Mouse (Mus musculus) liver, embryonic 16.5 days (tissue): Measurements from ENCODE around the gene Ccdc82. TPM values are rescaled to one million over a fixed set of nuclear protein-coding genes. Genes with fewer than 3 reads are reported as not detected.

Experiments used
- ATAC-seq: fragments of 200-750 bp; cut with Nextera tagmentation; 2 replicates; pipeline ENCODE4 v1.8.0; 2017; ENCODE audit warnings: low read depth, mild to moderate bottlenecking, moderate number of reproducible peaks, moderate library complexity
- H3K27ac ChIP-seq: fragments of 300-500 bp; sonication (generic); 2 replicates; pipeline ENCODE4 v1.5.1; 2014; ENCODE audit warnings: mild to moderate bottlenecking, low read length
- H3K27me3 ChIP-seq: fragments of 300-500 bp; sonication (generic); 2 replicates; pipeline ENCODE4 v1.6.1; 2014; ENCODE audit warnings: low read depth, low read length, mixed read lengths; ENCODE audit not compliant: control insufficient read depth, insufficient read depth
- H3K36me3 ChIP-seq: fragments of 300-500 bp; sonication (generic); 2 replicates; pipeline ENCODE4 v1.6.1; 2014; ENCODE audit warnings: mild to moderate bottlenecking; ENCODE audit not compliant: control insufficient read depth, insufficient read depth
- H3K4me1 ChIP-seq: fragments of 300-500 bp; sonication (generic); 2 replicates; pipeline ENCODE4 v1.6.1; 2014; ENCODE audit warnings: low read depth, low read length, mixed read lengths; ENCODE audit not compliant: control insufficient read depth
- H3K4me2 ChIP-seq: fragments of 300-500 bp; sonication (generic); 2 replicates; pipeline ENCODE4 v1.6.1; 2014; ENCODE audit warnings: low read depth, low read length, mixed read lengths
- H3K4me3 ChIP-seq: fragments of 300-500 bp; sonication (generic); 2 replicates; pipeline ENCODE4 v1.5.1; 2014; ENCODE audit warnings: low read depth, mild to moderate bottlenecking, low read length
- H3K9ac ChIP-seq: fragments of 300-500 bp; sonication (generic); 2 replicates; pipeline ENCODE4 v1.6.1; 2014; ENCODE audit warnings: low read depth, low read length
- H3K9me3 ChIP-seq: fragments of 300-500 bp; sonication (generic); replicated peaks from 2 replicates; pipeline ENCODE4 v1.6.1; 2016; ENCODE audit warnings: low read length; ENCODE audit not compliant: control insufficient read depth
- WGBS: fragments of 180-500 bp; shearing (Covaris S2); extraction: QIAGEN DNeasy Blood & Tissue Kit; methylation state at CpG from one replicate; pipeline ENCODE4 v1.1.7; 2014; ENCODE audit not compliant: insufficient replicate concordance; 5-methylcytosine and 5-hydroxymethylcytosine counted together
- polyA plus RNA-seq: library from polyadenylated mRNA; unstranded; fragments of >200 nt; fragmentation: Nextera tagmentation; extraction: Ambion mirVana; gene quantifications from 2 replicates; pipeline ENCODE4 v1.2.1, GENCODE M21; 2015

Ccdc82 gene
- polyA plus RNA-seq, 1 experiment from 2014 or later, result 8.8 TPM

GRCm38 (mm10) chr9:13315393-13315792 is 68.6 kb downstream of the Ccdc82 start:
- WGBS, result 57% methylated on average over 5 of the region's 5 CpGs
- no peak overlapping the region for H3K4me3 ChIP-seq
- H3K27ac ChIP-seq, result no peak overlapping the region
- H3K9ac ChIP-seq, result no peak overlapping the region
- H3K27me3 ChIP-seq, result no peaks in the 10 kb centered on the region
- H3K9me3 ChIP-seq, result no peaks in the 10 kb centered on the region
- ATAC-seq, result no peak
- no peaks in the 10 kb centered on the region for H3K36me3 ChIP-seq
- no peak overlapping the region for H3K4me2 ChIP-seq
- no peaks in the 10 kb centered on the region for H3K4me1 ChIP-seq

- Histone ChIP-seq H3K4me1 (no peaks in the 10 kb centered on the region), H3K9me3 (no peaks in the 10 kb centered on the region), H3K27me3 (no peaks in the 10 kb centered on the region), H3K9ac (no peak overlapping the region), H3K4me3 (no peak overlapping the region), H3K4me2 (no peak overlapping the region), H3K27ac (no peak overlapping the region), H3K36me3 (no peaks in the 10 kb centered on the region)
- WGBS, result 57% methylated on average over 2 of the region's 2 CpGs
- no peak for ATAC-seq
These were observed 72.8 kb downstream of the Ccdc82 start for GRCm38 (mm10) chr9:13319566-13319965.

- Histone ChIP-seq H3K9me3 (no peaks in the 10 kb centered on the region), H3K27ac (no peak overlapping the region), H3K36me3 (no peaks in the 10 kb centered on the region), H3K27me3 (no peaks in the 10 kb centered on the region), H3K4me3 (no peak overlapping the region), H3K9ac (no peak overlapping the region), H3K4me2 (no peak overlapping the region), H3K4me1 (no peaks in the 10 kb centered on the region)
- no peak for ATAC-seq
- 46% methylated on average over 5 of the region's 5 CpGs for WGBS
These were observed 74.1 kb downstream of the Ccdc82 start for GRCm38 (mm10) chr9:13320800-13321364.

GRCm38 (mm10) chr9:13323074-13323473 is 76.3 kb downstream of the Ccdc82 start:
- Histone ChIP-seq H3K27me3 (no peaks in the 10 kb centered on the region), H3K9me3 (no peaks in the 10 kb centered on the region), H3K36me3 (no peaks in the 10 kb centered on the region), H3K4me3 (no peak overlapping the region), H3K4me2 (no peak overlapping the region), H3K27ac (no peak overlapping the region), H3K4me1 (no peaks in the 10 kb centered on the region), H3K9ac (no peak overlapping the region)
- ATAC-seq, result no peak
- WGBS, result 38% methylated on average over 2 of the region's 2 CpGs

GRCm38 (mm10) chr9:13323612-13324011 is 76.9 kb downstream of the Ccdc82 start:
- no peaks in the 10 kb centered on the region for H3K27me3 ChIP-seq
- no peak overlapping the region for H3K27ac ChIP-seq
- H3K9me3 ChIP-seq, result no peaks in the 10 kb centered on the region
- no peak overlapping the region for H3K9ac ChIP-seq
- H3K4me3 ChIP-seq, result no peak overlapping the region
- H3K36me3 ChIP-seq, result no peaks in the 10 kb centered on the region
- 12% methylated on average over 1 of the region's 1 CpGs for WGBS
- H3K4me2 ChIP-seq, result no peak overlapping the region
- no peak for ATAC-seq
- no peaks in the 10 kb centered on the region for H3K4me1 ChIP-seq

Other genes with a start within 250 kb of the Ccdc82 start
- 1.8 and 2.4 TPM in 2 replicates for gene Jrkl, start 1.1 kb upstream of the Ccdc82 start, polyA plus RNA-seq
- 0.90 and 0.96 TPM in 2 replicates for gene Maml2, start 51.0 kb downstream of the Ccdc82 start, polyA plus RNA-seq
- not detected in 2 replicates for gene Gm17571, start 199.8 kb downstream of the Ccdc82 start, polyA plus RNA-seq